Mouse (Mus musculus) embryonic facial prominence, embryonic 10.5 days (tissue): ENCODE data around the gene Slc25a21. TPM values are rescaled to one million over a fixed set of nuclear protein-coding genes. Genes with fewer than 3 reads are reported as not detected.
"Not testable (repeated sequence)": the region's sequence is repeated elsewhere in the genome, so short reads cannot be mapped to it uniquely, and the experiment has no call there.

Experiments used
- DNase-seq: peaks from one replicate; pipeline ENCODE4 v3.0.0-alpha.2; 2017; ENCODE audit warnings: low spot score
- H3K27ac ChIP-seq: fragments of 300-500 bp; sonication (generic); replicated peaks from 2 replicates; pipeline ENCODE4 v1.5.1; 2016; ENCODE audit warnings: mild to moderate bottlenecking
- H3K27me3 ChIP-seq: fragments of 300-500 bp; sonication (generic); replicated peaks from 2 replicates; pipeline ENCODE4 v1.6.1; 2016; ENCODE audit warnings: low read depth, mild to moderate bottlenecking; ENCODE audit not compliant: poor library complexity, severe bottlenecking
- H3K36me3 ChIP-seq: fragments of 300-500 bp; sonication (generic); replicated peaks from 2 replicates; pipeline ENCODE4 v1.6.1; 2016; ENCODE audit warnings: mild to moderate bottlenecking, moderate library complexity
- H3K4me1 ChIP-seq: fragments of 300-500 bp; sonication (generic); 2 replicates; pipeline ENCODE4 v1.6.1; 2016
- H3K4me3 ChIP-seq: fragments of 300-500 bp; sonication (generic); 2 replicates; pipeline ENCODE4 v1.5.1; 2016; ENCODE audit warnings: mild to moderate bottlenecking, moderate library complexity
- H3K9me3 ChIP-seq: fragments of 300-500 bp; sonication (generic); 2 replicates; pipeline ENCODE4 v1.6.1; 2016; ENCODE audit warnings: mild to moderate bottlenecking
- WGBS: fragments of 180-500 bp; shearing (Covaris S2); methylation state at CpG from one replicate; pipeline ENCODE4 v1.1.7; 2016; 5-methylcytosine and 5-hydroxymethylcytosine counted together
- polyA plus RNA-seq: library from polyadenylated mRNA; unstranded; fragments of >200 nt; fragmentation: Nextera tagmentation; extraction: Ambion mirVana; gene quantifications from 2 replicates; pipeline ENCODE4 v1.2.1, GENCODE M21; 2016

The Slc25a21 gene
- polyA plus RNA-seq = 2.7 and 2.9 TPM in 2 replicates

GRCm38 (mm10) chr12:57197363-57198026, at the start of gene Slc25a21:
TSS of gene Slc25a21 (minus strand) at chr12:57197472.
- no peak for DNase-seq
- Histone ChIP-seq H3K36me3 (no peaks in the 10 kb centered on the region), H3K4me3 (peak within 1 kb of the TSS; percentile 68), H3K27ac (peak within 1 kb of the TSS; percentile 76), H3K4me1 (peaks cover 14% of the 10 kb centered on the region), H3K27me3 (peaks cover 51% of the 10 kb centered on the region), H3K9me3 (no peaks in the 10 kb centered on the region)
- WGBS = 47% methylated on average over 10 of the region's 10 CpGs

- DNase-seq = no peak
- H3K27me3 ChIP-seq = no peaks in the 10 kb centered on the region
- no peak overlapping the region for H3K4me3 ChIP-seq
- no peaks in the 10 kb centered on the region for H3K4me1 ChIP-seq
- peaks cover 62% of the 10 kb centered on the region for H3K36me3 ChIP-seq
- 88% methylated on average over 5 of the region's 5 CpGs for WGBS
- no peak overlapping the region for H3K27ac ChIP-seq
- H3K9me3 ChIP-seq = no peaks in the 10 kb centered on the region
Measured at GRCm38 (mm10) chr12:57243671-57244495, 46.6 kb upstream of the Slc25a21 start.

- Histone ChIP-seq H3K4me3 (no peak overlapping the region), H3K4me1 (peaks cover 6% of the 10 kb centered on the region), H3K36me3 (peaks cover 39% of the 10 kb centered on the region), H3K27ac (no peak overlapping the region), H3K9me3 (no peaks in the 10 kb centered on the region), H3K27me3 (no peaks in the 10 kb centered on the region)
- no peak for DNase-seq
- WGBS = 86% methylated on average over 5 of the region's 5 CpGs
Measured at GRCm38 (mm10) chr12:57233386-57233785, 36.1 kb upstream of the Slc25a21 start.

- H3K9me3 ChIP-seq = no peaks in the 10 kb centered on the region
- WGBS = 78% methylated on average over 14 of the region's 14 CpGs
- peak; percentile 17 for DNase-seq
- H3K4me3 ChIP-seq = peak overlapping the region; percentile 83
- peaks cover 6% of the 10 kb centered on the region for H3K4me1 ChIP-seq
- H3K27ac ChIP-seq = peak overlapping the region; percentile 98
- peaks cover 23% of the 10 kb centered on the region for H3K36me3 ChIP-seq
- H3K27me3 ChIP-seq = no peaks in the 10 kb centered on the region
Measured at GRCm38 (mm10) chr12:57231085-57231875, 34.0 kb upstream of the Slc25a21 start.

- Histone ChIP-seq H3K4me1 (peaks cover 6% of the 10 kb centered on the region), H3K36me3 (peaks cover 18% of the 10 kb centered on the region), H3K27ac (peak within 1 kb of the TSS; percentile 98), H3K4me3 (peak within 1 kb of the TSS; percentile 83), H3K27me3 (no peaks in the 10 kb centered on the region), H3K9me3 (no peaks in the 10 kb centered on the region)
- DNase-seq = peak; percentile 97
- under 1% methylated on average over 58 of the region's 58 CpGs for WGBS
Measured at GRCm38 (mm10) chr12:57230192-57230706, 33.0 kb upstream of the Slc25a21 start, which contains the start of the genes Prps1l3 and Mipol1. TSS of gene Prps1l3 (plus strand) at chr12:57230412. TSS of gene Mipol1 (plus strand) at chr12:57230427.

GRCm38 (mm10) chr12:57229703-57230102, 32.4 kb upstream of the Slc25a21 start:
- Histone ChIP-seq H3K27ac (peak overlapping the region; percentile 98), H3K4me3 (peak overlapping the region; percentile 83), H3K4me1 (peaks cover 6% of the 10 kb centered on the region), H3K36me3 (peaks cover 12% of the 10 kb centered on the region), H3K27me3 (no peaks in the 10 kb centered on the region), H3K9me3 (no peaks in the 10 kb centered on the region)
- DNase-seq = no peak
- 39% methylated on average over 4 of the region's 4 CpGs for WGBS

GRCm38 (mm10) chr12:57227776-57228175, 30.5 kb upstream of the Slc25a21 start:
- DNase-seq = no peak
- 85% methylated on average over 8 of the region's 8 CpGs for WGBS
- peaks cover 9% of the 10 kb centered on the region; the same call in 1 of the 2 replicates for H3K36me3 ChIP-seq
- no peak overlapping the region for H3K27ac ChIP-seq
- H3K9me3 ChIP-seq = no peaks in the 10 kb centered on the region
- no peaks in the 10 kb centered on the region for H3K27me3 ChIP-seq
- peaks cover 6% of the 10 kb centered on the region for H3K4me1 ChIP-seq
- H3K4me3 ChIP-seq = no peak overlapping the region

- DNase-seq = no peak
- WGBS = 84% methylated on average over 9 of the region's 9 CpGs
- Histone ChIP-seq H3K27me3 (no peaks in the 10 kb centered on the region), H3K4me1 (peaks cover 3% of the 10 kb centered on the region), H3K4me3 (no peak overlapping the region), H3K9me3 (no peaks in the 10 kb centered on the region), H3K36me3 (0 out of 2 replicates have a peak, but pooled peaks cover under 1% of the 10 kb centered on the region), H3K27ac (no peak overlapping the region)
Measured at GRCm38 (mm10) chr12:57226411-57226810, 29.1 kb upstream of the Slc25a21 start.

GRCm38 (mm10) chr12:57212463-57212862, 15.2 kb upstream of the Slc25a21 start:
- not testable (repeated sequence) for DNase-seq, H3K27me3 ChIP-seq, H3K36me3 ChIP-seq, H3K9me3 ChIP-seq, H3K4me3 ChIP-seq, H3K27ac ChIP-seq
- peaks cover 10% of the 10 kb centered on the region for H3K4me1 ChIP-seq
- WGBS = 79% methylated on average over 5 of the region's 5 CpGs

- 0 out of 2 replicates have a peak, but pooled peaks cover 3% of the 10 kb centered on the region for H3K27me3 ChIP-seq
- H3K36me3 ChIP-seq = no peaks in the 10 kb centered on the region
- H3K9me3 ChIP-seq = no peaks in the 10 kb centered on the region
- 11% methylated on average over 30 of the region's 30 CpGs for WGBS
- H3K27ac ChIP-seq = peak overlapping the region; percentile 85
- peak overlapping the region; percentile 65 for H3K4me3 ChIP-seq
- peak; percentile 64 for DNase-seq
- H3K4me1 ChIP-seq = peaks cover 10% of the 10 kb centered on the region
Measured at GRCm38 (mm10) chr12:57211353-57212311, 14.4 kb upstream of the Slc25a21 start.

GRCm38 (mm10) chr12:57204276-57204851, 7.1 kb upstream of the Slc25a21 start:
- H3K36me3 ChIP-seq = no peaks in the 10 kb centered on the region
- WGBS = 84% methylated on average over 4 of the region's 4 CpGs
- no peaks in the 10 kb centered on the region for H3K27me3 ChIP-seq
- H3K9me3 ChIP-seq = no peaks in the 10 kb centered on the region
- DNase-seq = no peak
- no peak overlapping the region for H3K27ac ChIP-seq
- no peaks in the 10 kb centered on the region for H3K4me1 ChIP-seq
- no peak overlapping the region for H3K4me3 ChIP-seq
